Mouse (Mus musculus) heart, embryonic 16.5 days (tissue): Measurements from ENCODE around the gene Pop4. TPM values are rescaled to one million over a fixed set of nuclear protein-coding genes. Genes with fewer than 3 reads are reported as not detected.

ENCODE experiments used
- ATAC-seq: fragments of 200-750 bp; cut with Nextera tagmentation; replicated peaks from 2 replicates; pipeline ENCODE4 v1.8.0; 2017; ENCODE audit warnings: moderate number of reproducible peaks; ENCODE audit not compliant: insufficient read depth, low FRiP score; ENCODE audit errors: extremely low read depth
- H3K27ac ChIP-seq: fragments of 300-500 bp; sonication (generic); 2 replicates; pipeline ENCODE4 v1.5.1; 2014; ENCODE audit warnings: mild to moderate bottlenecking, low read length, control low read depth, moderate library complexity
- H3K27me3 ChIP-seq: fragments of 300-500 bp; sonication (generic); 2 replicates; pipeline ENCODE4 v1.6.1; 2014; ENCODE audit warnings: low read length, mixed read lengths; ENCODE audit not compliant: control insufficient read depth, insufficient read depth
- H3K36me3 ChIP-seq: fragments of 300-500 bp; sonication (generic); 2 replicates; pipeline ENCODE4 v1.6.1; 2014; ENCODE audit not compliant: control insufficient read depth, insufficient read depth
- H3K4me1 ChIP-seq: fragments of 300-500 bp; sonication (generic); 2 replicates; pipeline ENCODE4 v1.6.1; 2014; ENCODE audit warnings: low read length, mixed read lengths; ENCODE audit not compliant: control insufficient read depth, insufficient read depth
- H3K4me2 ChIP-seq: fragments of 300-500 bp; sonication (generic); 2 replicates; pipeline ENCODE4 v1.6.1; 2014; ENCODE audit warnings: low read depth, mild to moderate bottlenecking, control low read depth, low read length
- H3K4me3 ChIP-seq: fragments of 300-500 bp; sonication (generic); 2 replicates; pipeline ENCODE4 v1.5.1; 2014; ENCODE audit warnings: mild to moderate bottlenecking, control low read depth, low read length
- H3K9ac ChIP-seq: fragments of 300-500 bp; sonication (generic); 2 replicates; pipeline ENCODE4 v1.6.1; 2014; ENCODE audit warnings: low read length, control low read depth
- H3K9me3 ChIP-seq: fragments of 300-500 bp; sonication (generic); replicated peaks from 2 replicates; pipeline ENCODE4 v1.6.1; 2016; ENCODE audit warnings: low read length; ENCODE audit not compliant: control insufficient read depth
- WGBS: fragments of 180-500 bp; shearing (Covaris S2); extraction: QIAGEN DNeasy Blood & Tissue Kit; methylation state at CpG from one replicate; pipeline ENCODE4 v1.1.7; 2014; 5-methylcytosine and 5-hydroxymethylcytosine counted together
- polyA plus RNA-seq: library from polyadenylated mRNA; unstranded; fragments of >200 nt; fragmentation: Nextera tagmentation; extraction: Ambion mirVana; gene quantifications from 2 replicates; pipeline ENCODE4 v1.2.1, GENCODE M21; 2015

Gene Pop4
- polyA plus RNA-seq, 1 experiment from 2014 or later = 41.2 TPM

DNA sequence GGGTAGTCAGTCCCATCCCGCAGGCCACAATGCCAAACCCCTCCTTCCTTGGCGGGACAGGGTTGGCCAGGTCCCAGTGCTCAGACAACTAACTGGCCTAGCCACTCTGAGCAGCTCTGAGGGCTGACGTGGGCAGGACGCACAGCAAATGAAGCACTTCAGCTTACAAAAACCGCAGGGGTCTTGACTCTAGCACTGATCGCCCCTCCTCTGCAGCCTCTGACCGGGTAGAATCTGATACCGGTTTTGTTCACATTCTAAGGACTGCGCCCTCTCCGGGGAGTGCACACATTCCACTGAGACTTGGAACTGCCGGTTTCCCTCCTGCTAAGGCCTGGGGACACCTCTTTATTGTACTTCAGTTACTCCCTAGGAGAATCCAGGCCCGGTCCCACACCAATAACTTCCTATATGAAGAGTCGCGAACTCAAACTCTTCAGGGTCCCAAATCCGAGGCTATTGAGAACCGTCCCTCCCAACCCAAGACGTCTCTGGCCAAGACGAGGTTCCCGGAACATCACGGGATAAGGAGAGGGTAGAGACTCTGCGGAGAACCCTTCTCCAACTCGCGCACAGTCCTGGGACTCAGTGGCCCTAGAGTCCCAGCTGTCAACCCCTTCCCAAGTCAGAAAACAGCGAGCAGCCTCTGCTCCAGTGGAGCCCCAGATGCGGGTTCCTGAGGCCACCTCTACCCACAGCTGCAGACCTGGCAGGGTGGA lies 43.9 kb downstream of the Pop4 start:
- Histone ChIP-seq H3K9me3 (no peaks in the 10 kb centered on the region), H3K4me1 (peaks cover 24% of the 10 kb centered on the region), H3K36me3 (no peaks in the 10 kb centered on the region), H3K4me2 (peak overlapping the region; percentile 76), H3K27ac (peak overlapping the region; percentile 90), H3K27me3 (no peaks in the 10 kb centered on the region), H3K9ac (peak overlapping the region; percentile 87), H3K4me3 (peak overlapping the region; percentile 84)
- under 1% methylated on average over 25 of the region's 25 CpGs for WGBS
- peak; percentile 49 for ATAC-seq

DNA sequence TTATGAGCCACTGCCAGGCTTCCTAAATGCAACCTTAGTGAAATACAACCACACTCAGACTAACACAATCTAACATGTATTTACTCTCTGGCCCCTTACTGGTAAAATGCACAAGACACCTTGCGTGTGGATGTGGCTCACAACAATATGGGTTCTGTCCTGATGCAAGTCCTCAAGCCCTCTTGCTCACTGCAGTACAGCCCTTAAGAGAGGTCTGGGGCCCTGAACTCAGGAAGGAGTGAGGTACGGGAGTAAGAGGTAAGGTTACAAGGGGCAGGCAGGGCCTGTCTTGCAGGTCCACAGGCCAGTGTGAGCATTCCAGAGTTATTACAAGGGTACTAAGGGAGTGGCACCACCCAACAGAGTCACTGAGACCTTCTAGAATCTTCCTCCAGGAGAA lies 45.0 kb downstream of the Pop4 start:
- no peaks in the 10 kb centered on the region for H3K9me3 ChIP-seq
- H3K36me3 ChIP-seq = 0 out of 2 replicates have a peak, but pooled peaks cover 2% of the 10 kb centered on the region
- no peak for ATAC-seq
- H3K4me2 ChIP-seq = peak overlapping the region; percentile 76
- WGBS = 64% methylated on average over 2 of the region's 2 CpGs
- no peaks in the 10 kb centered on the region for H3K27me3 ChIP-seq
- peak overlapping the region; percentile 35 for H3K9ac ChIP-seq
- peaks cover 24% of the 10 kb centered on the region for H3K4me1 ChIP-seq
- H3K4me3 ChIP-seq = peak overlapping the region; percentile 84
- H3K27ac ChIP-seq = peak overlapping the region; percentile 90

DNA sequence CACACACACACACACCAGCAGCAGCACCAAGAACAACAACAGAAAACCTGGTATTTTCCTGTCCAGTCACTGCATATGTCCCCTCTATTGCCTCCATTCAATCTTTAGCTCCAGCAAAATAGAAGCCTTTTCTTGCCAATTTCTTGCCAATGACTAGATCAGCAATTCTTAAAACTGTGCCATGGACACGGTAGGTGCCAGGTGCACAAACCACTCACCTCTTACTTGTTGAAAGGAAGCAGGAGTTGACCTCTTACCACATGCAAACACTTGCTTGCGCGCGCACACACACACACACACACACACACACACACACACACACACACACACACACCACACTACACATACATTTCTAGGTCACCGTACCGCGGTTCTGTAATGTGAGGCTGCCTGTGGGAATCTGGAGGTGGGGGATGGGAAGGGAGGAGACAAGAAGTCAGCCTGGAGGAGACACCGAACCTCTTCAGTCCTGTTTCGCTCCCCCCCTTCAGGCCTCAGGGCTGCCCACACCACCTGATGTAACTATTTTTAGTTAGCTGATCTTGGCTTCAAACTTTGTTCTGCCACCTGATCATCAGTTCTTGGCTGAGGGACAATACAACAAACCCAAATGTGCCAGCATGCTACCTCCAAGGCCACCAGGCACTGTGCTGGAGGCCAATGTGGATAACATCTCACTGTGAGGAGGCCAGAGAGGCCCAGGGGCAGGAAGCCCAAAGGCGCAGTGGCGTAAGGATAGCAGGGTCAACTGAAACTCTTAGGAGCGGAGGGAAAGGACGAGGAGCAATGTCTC lies 46.5 kb downstream of the Pop4 start:
- H3K4me3 ChIP-seq = peak overlapping the region; percentile 37
- 49% methylated on average over 13 of the region's 13 CpGs for WGBS
- H3K36me3 ChIP-seq = 0 out of 2 replicates have a peak, but pooled peaks cover 2% of the 10 kb centered on the region
- H3K9me3 ChIP-seq = no peaks in the 10 kb centered on the region
- H3K9ac ChIP-seq = peak overlapping the region; percentile 43; the same call in 1 of the 2 replicates
- peak; percentile 59 for ATAC-seq
- H3K4me1 ChIP-seq = peaks cover 24% of the 10 kb centered on the region
- peak overlapping the region; percentile 92 for H3K27ac ChIP-seq
- peak overlapping the region; percentile 53 for H3K4me2 ChIP-seq
- H3K27me3 ChIP-seq = no peaks in the 10 kb centered on the region

DNA sequence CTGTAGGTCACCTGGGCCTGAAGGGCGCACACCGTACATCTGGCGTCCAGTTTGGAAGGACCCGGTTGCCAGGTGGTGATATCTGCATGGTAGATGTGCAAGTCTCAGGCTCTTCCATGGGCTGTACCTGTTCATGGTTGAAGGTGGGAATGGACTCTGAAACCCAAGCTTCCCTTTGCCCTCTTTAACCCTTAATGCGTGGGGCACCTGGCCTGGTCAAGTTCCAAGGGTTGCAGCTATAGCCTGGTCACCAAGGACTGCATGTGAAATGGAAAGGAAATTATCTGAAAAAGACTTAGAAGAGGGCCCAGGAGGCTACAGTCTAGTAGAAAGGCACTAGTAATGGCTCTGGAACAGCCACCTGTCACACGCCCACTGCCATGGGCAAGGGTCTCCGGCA lies 50.4 kb downstream of the Pop4 start:
- WGBS = 96% methylated on average over 7 of the region's 7 CpGs

DNA sequence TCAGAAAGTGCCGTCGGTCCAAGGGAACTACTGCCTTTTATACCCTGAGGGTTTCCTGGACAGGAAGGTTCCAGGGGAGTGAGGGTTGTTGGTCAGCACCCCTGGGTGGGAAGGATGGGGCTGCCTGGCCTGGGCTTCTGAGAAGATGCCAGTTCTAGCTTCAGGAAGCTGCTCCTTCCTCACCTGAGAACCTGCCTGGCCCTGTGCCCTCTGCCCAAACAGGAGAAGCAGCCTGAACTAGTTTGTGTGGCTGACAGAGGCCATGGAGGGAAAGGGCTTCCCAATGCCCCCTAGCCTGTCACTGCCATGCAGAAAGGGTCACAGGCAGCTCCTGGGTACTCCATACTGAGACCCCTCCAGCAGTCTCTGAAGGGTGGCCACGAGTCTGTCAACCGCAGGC lies 51.7 kb downstream of the Pop4 start:
- 90% methylated on average over 4 of the region's 4 CpGs for WGBS
- Histone ChIP-seq H3K4me1 (peaks cover 24% of the 10 kb centered on the region), H3K27me3 (no peaks in the 10 kb centered on the region), H3K9ac (no peak overlapping the region), H3K27ac (no peak overlapping the region), H3K4me3 (no peak overlapping the region), H3K4me2 (no peak overlapping the region), H3K9me3 (no peaks in the 10 kb centered on the region), H3K36me3 (0 out of 2 replicates have a peak, but pooled peaks cover 5% of the 10 kb centered on the region)
- no peak for ATAC-seq

More for the DNA sequence above, 50.4 kb downstream of the Pop4 start:
- 0 out of 2 replicates have a peak, but pooled peaks cover 5% of the 10 kb centered on the region for H3K36me3 ChIP-seq
- H3K27ac ChIP-seq = no peak overlapping the region
- H3K4me1 ChIP-seq = peaks cover 32% of the 10 kb centered on the region
- H3K4me3 ChIP-seq = no peak overlapping the region
- no peaks in the 10 kb centered on the region for H3K9me3 ChIP-seq
- no peak overlapping the region for H3K4me2 ChIP-seq
- H3K9ac ChIP-seq = no peak overlapping the region
- H3K27me3 ChIP-seq = no peaks in the 10 kb centered on the region
- ATAC-seq = no peak

DNA sequence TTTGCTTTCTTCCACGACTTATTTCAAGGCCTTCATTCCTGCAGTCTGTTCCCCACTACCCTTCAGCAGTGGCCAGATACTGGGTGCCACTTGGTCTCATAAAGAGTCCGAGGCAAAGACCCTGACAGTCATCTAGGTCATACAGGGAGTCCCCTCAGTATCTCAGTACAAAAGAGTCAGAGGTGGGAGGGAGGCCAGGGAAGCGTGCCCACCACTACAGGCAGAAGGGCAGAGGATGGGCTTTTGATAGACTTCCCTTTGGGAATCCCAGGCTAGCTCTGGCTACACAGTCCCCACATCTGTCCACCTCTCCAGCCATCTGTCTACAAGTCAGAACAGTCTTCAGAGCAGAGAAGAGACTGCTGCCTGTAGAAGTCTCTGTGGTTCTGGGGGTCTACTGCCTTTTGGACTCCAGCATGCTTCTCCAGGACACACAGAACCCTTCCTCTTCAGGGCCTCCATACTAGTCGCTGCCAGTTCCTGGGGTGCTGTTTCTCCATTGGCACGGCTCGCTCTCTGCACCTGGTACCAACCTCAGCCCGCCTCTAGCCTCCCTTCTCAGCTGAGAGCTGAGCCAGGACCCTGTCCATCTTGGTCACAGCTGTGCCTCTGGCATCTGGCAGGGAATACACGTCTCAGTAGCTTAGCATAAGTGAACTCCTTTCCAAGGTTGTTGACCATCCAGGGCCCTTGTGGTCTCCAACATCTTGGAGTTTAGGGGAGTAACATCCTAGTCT lies 52.4 kb downstream of the Pop4 start:
- H3K4me3 ChIP-seq = no peak overlapping the region
- H3K27ac ChIP-seq = 0 out of 2 replicates have a peak overlapping the region, but pooled peaks have one; percentile 16
- H3K36me3 ChIP-seq = 0 out of 2 replicates have a peak, but pooled peaks cover 5% of the 10 kb centered on the region
- ATAC-seq = no peak
- no peak overlapping the region for H3K9ac ChIP-seq
- H3K9me3 ChIP-seq = no peaks in the 10 kb centered on the region
- H3K4me1 ChIP-seq = peaks cover 20% of the 10 kb centered on the region
- no peaks in the 10 kb centered on the region for H3K27me3 ChIP-seq
- H3K4me2 ChIP-seq = no peak overlapping the region
- WGBS = 77% methylated on average over 7 of the region's 8 CpGs

DNA sequence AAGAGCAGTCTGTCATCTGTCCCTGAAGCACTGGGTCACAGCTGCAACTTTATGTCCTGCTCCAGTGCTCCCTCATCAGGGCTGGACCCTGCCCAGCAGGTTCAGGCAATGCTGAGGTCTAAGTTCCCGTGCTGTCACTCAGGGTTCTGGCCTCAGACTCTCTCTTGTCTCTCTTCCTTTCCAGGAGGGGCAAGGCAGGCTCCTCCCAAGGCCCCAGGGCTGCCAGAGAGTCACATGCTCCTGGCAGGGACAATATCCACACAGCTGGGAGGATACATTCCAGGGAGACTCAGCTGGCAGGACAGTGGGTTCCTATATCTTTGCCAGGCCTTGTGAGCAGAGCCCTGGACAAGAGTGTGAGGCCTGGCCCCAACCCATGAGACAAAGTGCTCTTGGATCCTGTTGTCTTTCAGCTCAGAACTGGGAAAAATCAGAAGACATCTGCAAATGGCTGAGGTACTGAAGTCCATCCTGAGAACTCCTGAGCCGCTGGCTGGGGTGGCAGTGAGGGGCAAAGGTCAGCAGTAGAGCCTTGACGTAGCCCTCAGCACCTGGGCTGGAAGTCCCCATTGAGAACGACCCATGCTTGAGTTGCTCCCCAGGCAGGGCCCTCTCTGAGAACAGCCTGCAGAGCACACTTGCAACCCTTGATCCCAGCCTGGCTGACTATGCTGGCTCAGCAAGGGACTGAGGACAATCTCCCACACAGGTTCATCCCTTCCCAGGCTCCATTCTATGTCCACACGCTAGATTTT lies 53.6 kb downstream of the Pop4 start:
- 59% methylated on average over 5 of the region's 5 CpGs for WGBS
- no peak overlapping the region for H3K4me2 ChIP-seq
- H3K9me3 ChIP-seq = no peaks in the 10 kb centered on the region
- peak; percentile 84 for ATAC-seq
- H3K27ac ChIP-seq = peak overlapping the region; percentile 90
- H3K9ac ChIP-seq = peak overlapping the region; percentile 52
- peaks cover 18% of the 10 kb centered on the region for H3K4me1 ChIP-seq
- no peak overlapping the region for H3K4me3 ChIP-seq
- 0 out of 2 replicates have a peak, but pooled peaks cover 5% of the 10 kb centered on the region for H3K36me3 ChIP-seq
- no peaks in the 10 kb centered on the region for H3K27me3 ChIP-seq

DNA sequence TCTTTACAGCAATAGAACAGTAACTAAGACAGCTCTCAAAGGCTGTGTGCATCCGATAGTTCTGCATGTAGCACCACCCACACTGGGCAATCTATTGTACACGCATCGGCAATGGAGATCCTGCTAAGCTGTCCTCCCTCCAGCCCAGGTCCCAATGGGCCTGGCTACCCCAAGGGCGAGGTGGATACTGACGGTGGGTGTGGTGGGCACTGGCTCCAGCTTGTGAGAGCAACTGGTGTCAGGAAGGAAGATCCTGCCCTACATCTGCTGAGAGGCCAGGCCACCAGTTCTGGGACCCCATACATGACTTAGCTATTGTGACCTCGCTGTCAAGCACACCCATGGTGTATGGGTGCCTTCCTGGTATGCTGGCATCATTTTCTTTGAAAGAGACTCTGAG lies 55.5 kb downstream of the Pop4 start:
- no peaks in the 10 kb centered on the region for H3K27me3 ChIP-seq
- H3K4me2 ChIP-seq = no peak overlapping the region
- H3K4me1 ChIP-seq = peaks cover 22% of the 10 kb centered on the region
- H3K4me3 ChIP-seq = no peak overlapping the region
- H3K27ac ChIP-seq = no peak overlapping the region
- 86% methylated on average over 6 of the region's 6 CpGs for WGBS
- no peaks in the 10 kb centered on the region for H3K9me3 ChIP-seq
- 0 out of 2 replicates have a peak, but pooled peaks cover 2% of the 10 kb centered on the region for H3K36me3 ChIP-seq
- no peak overlapping the region for H3K9ac ChIP-seq
- ATAC-seq = no peak
